9 mouse cellular contexts compared by ENCODE assay signal in the genomic region with DNA sequence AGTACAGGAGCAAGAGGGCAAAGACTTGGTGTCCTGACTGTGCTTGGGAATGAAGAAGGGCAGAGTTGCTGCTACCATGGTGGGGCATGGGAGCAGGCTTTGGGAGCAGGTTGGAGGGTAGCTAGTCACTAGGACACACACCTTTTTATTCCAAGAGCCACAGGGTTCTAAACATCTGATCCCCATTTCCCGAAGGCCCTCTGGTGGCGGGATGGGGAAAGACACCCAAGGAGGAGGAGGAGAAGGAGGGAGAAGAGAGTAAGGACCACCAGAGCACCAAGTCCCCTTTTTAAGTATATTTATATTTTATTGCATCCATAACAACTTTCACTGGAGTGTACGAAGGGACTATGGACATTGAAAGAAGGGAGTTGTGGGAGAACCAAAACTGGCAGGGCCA. TPM values are rescaled to one million over a fixed set of nuclear protein-coding genes. Genes with fewer than 3 reads are reported as not detected.
DNase-seq lines count a peak whose midpoint lies in the region; ATAC-seq and TF ChIP-seq lines count a peak whose summit lies in the region.
"Had no signal": no experiment of that assay in that cellular context is flagged by ENCODE, and none has a peak within 500 bp of the region (broad histone marks: within the 10 kb centered on the region; RNA-seq: fewer than 3 reads in every experiment).

No protein-coding gene starts in this region.

- TF ChIP-seq CTCF in G1E (IDR thresholded peaks at IDR 0.05; ENCODE audit: low read depth, low read length) = 0 out of 2 replicates have a peak, but pooled peaks have one; percentile 6

- WGBS in intestine, embryonic 14.5 days = 13% methylated on average over 3 of the region's 3 CpGs
- WGBS in intestine, embryonic 16.5 days = 12% methylated on average over 3 of the region's 3 CpGs

- no peak overlapping the region for H3K4me2 ChIP-seq in intestine, embryonic 14.5 days (ENCODE audit: low read length)
- H3K4me2 ChIP-seq in intestine, embryonic 16.5 days (ENCODE audit: low read depth, low read length) = no peak overlapping the region
- H3K4me2 ChIP-seq: lung, embryonic 15.5 days had no signal

- H3K36me3 ChIP-seq in intestine, embryonic 14.5 days (ENCODE audit: control insufficient read depth, insufficient read depth, low read length) = no peaks in the 10 kb centered on the region
- no peaks in the 10 kb centered on the region for H3K36me3 ChIP-seq in intestine, embryonic 16.5 days (ENCODE audit: control insufficient read depth, insufficient read depth, low read length)
- no peaks in the 10 kb centered on the region for H3K36me3 ChIP-seq in G1E (replicated peaks)
- H3K36me3 ChIP-seq: lung, embryonic 15.5 days had no signal

- H3K4me3 ChIP-seq in intestine, embryonic 14.5 days (ENCODE audit: low read depth, low read length) = no peak overlapping the region
- no peak overlapping the region for H3K4me3 ChIP-seq in intestine, embryonic 16.5 days (ENCODE audit: low read length)
- no peak overlapping the region for H3K4me3 ChIP-seq in G1E (ENCODE audit: low read depth, low read length)
- H3K4me3 ChIP-seq: lung, embryonic 15.5 days had no signal

- H3K27ac ChIP-seq in intestine, embryonic 14.5 days (ENCODE audit: low read depth) = no peak overlapping the region
- H3K27ac ChIP-seq in intestine, embryonic 16.5 days (ENCODE audit: low read length) = no peak overlapping the region
- H3K27ac ChIP-seq: lung, embryonic 15.5 days had no signal

- no peaks in the 10 kb centered on the region for H3K9me3 ChIP-seq in intestine, embryonic 14.5 days (ENCODE audit: control insufficient read depth, low read length)
- H3K9me3 ChIP-seq in intestine, embryonic 16.5 days (ENCODE audit: control insufficient read depth, low read length) = no peaks in the 10 kb centered on the region
- peaks cover 53% of the 10 kb centered on the region for H3K9me3 ChIP-seq in G1E (replicated peaks)
- H3K9me3 ChIP-seq: lung, embryonic 15.5 days had no signal

- intact Hi-C loops in left cerebral cortex, postnatal 4 days (cut with DNase I) = no loop called here

- H3K4me1 ChIP-seq in intestine, embryonic 14.5 days (replicated peaks; ENCODE audit: control insufficient read depth, insufficient read depth, low read length) = no peaks in the 10 kb centered on the region
- H3K4me1 ChIP-seq in intestine, embryonic 16.5 days (ENCODE audit: control insufficient read depth, insufficient read depth, low read length) = no peaks in the 10 kb centered on the region
- H3K4me1 ChIP-seq in G1E (ENCODE audit: insufficient read depth, low read depth, low read length) = no peaks in the 10 kb centered on the region
- H3K4me1 ChIP-seq: lung, embryonic 15.5 days had no signal

- peak; percentile 73 for DNase-seq in intestine, embryonic 14.5 days (ENCODE audit: low spot score)
- no peak for DNase-seq in G1E (ENCODE audit: low spot score)
- peak; percentile 60 for DNase-seq in brain, adult 2 months (ENCODE audit: low read depth, low spot score)
- DNase-seq in forelimb bud, embryonic 11.5 days (ENCODE audit: low read depth, low spot score) = peak; percentile 35
- DNase-seq in left cerebral cortex, postnatal 4 days = peak; percentile 60
- DNase-seq in retina, postnatal 1 day = peak; percentile 64

- no peak for ATAC-seq in intestine, embryonic 14.5 days (replicated peaks; ENCODE audit: low FRiP score, low TSS enrichment, low read depth)
- ATAC-seq in intestine, embryonic 16.5 days = no peak
- ATAC-seq in G1E (ENCODE audit: extremely low read depth, insufficient number of reproducible peaks, low FRiP score, poor library complexity, severe bottlenecking) = no peak
- ATAC-seq in erythroid progenitor cell, adult 5-6 weeks (replicated peaks; ENCODE audit: low FRiP score, poor library complexity, severe bottlenecking) = no peak

- no peaks in the 10 kb centered on the region for H3K27me3 ChIP-seq in intestine, embryonic 14.5 days (replicated peaks; ENCODE audit: control insufficient read depth, insufficient read depth, low read length)
- no peaks in the 10 kb centered on the region for H3K27me3 ChIP-seq in intestine, embryonic 16.5 days (replicated peaks; ENCODE audit: control insufficient read depth, insufficient read depth, low read length)
- H3K27me3 ChIP-seq in G1E (ENCODE audit: insufficient read depth, low read length) = no peaks in the 10 kb centered on the region
- H3K27me3 ChIP-seq: lung, embryonic 15.5 days had no signal

- no peak overlapping the region for H3K9ac ChIP-seq in intestine, embryonic 14.5 days (ENCODE audit: low read length)
- H3K9ac ChIP-seq in intestine, embryonic 16.5 days (ENCODE audit: low read depth, low read length) = no peak overlapping the region
- H3K9ac ChIP-seq: lung, embryonic 15.5 days had no signal

RNA-seq across cellular contexts. Expression of a gene that starts 57.0 kb away (rescaled TPM):
- polyA plus RNA-seq in intestine, embryonic 14.5 days (2014; fragmentation: Nextera tagmentation; extraction: Ambion mirVana) = 18.8 and 19.4 TPM in 2 replicates
- 7.5 and 9.0 TPM in 2 replicates for polyA plus RNA-seq in intestine, embryonic 16.5 days (2015; fragmentation: Nextera tagmentation; extraction: Ambion mirVana)
- total RNA-seq in G1E (2014; fragmentation: Nextera tagmentation) (not detected in 2 replicates), G1E (2017) (0.05 TPM in 1 of 2 replicates, not detected in the other)
- not detected in 2 replicates for polyA plus RNA-seq in G1E (2012)
- total RNA-seq in left cerebral cortex, postnatal 4 days (2021) = 100 to 1,000 TPM; 118 TPM
- 15.9 and 16.2 TPM in 2 replicates for total RNA-seq in erythroid progenitor cell, adult 5-6 weeks (2015; ENCODE audit: low replicate concordance)
- 13.7 and 17.8 TPM in 2 replicates for total RNA-seq in erythroid progenitor cell, adult 5-6 weeks (2017; ENCODE audit: low replicate concordance)

Comparison
In these comparisons a context has a peak if more than half of its experiments do, and no peak if none do; other contexts are left out.
1. RNA of a gene that starts 57.0 kb away (total RNA-seq): 118 TPM in left cerebral cortex, postnatal 4 days and 13.7 to 17.8 TPM in erythroid progenitor cell, adult 5-6 weeks; 0.05 TPM in G1E; every median in the first group is over 10 times any median in the second.